Mouse (Mus musculus) ovary, postnatal 36 days (tissue): ENCODE data around the gene Cep290.
"Not testable (repeated sequence)": the region's sequence is repeated elsewhere in the genome, so short reads cannot be mapped to it uniquely, and the experiment has no call there.

Source experiments
- DNase-seq: peaks from one replicate; pipeline ENCODE4 v3.0.0; 2022; ENCODE audit warnings: low spot score, mixed read lengths

Cep290 gene

GRCm38 (mm10) chr10:100487097-100487978 lies at the start of gene Cep290, which contains the start of gene Tmtc3:
Cep290 (plus strand) TSS chr10:100487558.
Tmtc3 (minus strand) TSS chr10:100487350.
- DNase-seq, result peak; percentile 91

- DNase-seq, result no peak
These were observed 38.0 kb upstream of the Cep290 start for GRCm38 (mm10) chr10:100449394-100449793.

GRCm38 (mm10) chr10:100460515-100460914 lies 26.8 kb upstream of the Cep290 start:
- no peak for DNase-seq

GRCm38 (mm10) chr10:100475040-100475439 lies 12.3 kb upstream of the Cep290 start:
- DNase-seq, result no peak

GRCm38 (mm10) chr10:100479538-100479937 lies 7.8 kb upstream of the Cep290 start:
- DNase-seq, result no peak

GRCm38 (mm10) chr10:100486701-100487096 lies 659 bp upstream of the Cep290 start:
- DNase-seq, result no peak

GRCm38 (mm10) chr10:100491916-100492315 lies 4.6 kb downstream of the Cep290 start:
- no peak for DNase-seq

- DNase-seq, result no peak
These were observed 11.0 kb downstream of the Cep290 start for GRCm38 (mm10) chr10:100498309-100498708.

- no peak for DNase-seq
These were observed 20.8 kb downstream of the Cep290 start for GRCm38 (mm10) chr10:100508170-100508569.

GRCm38 (mm10) chr10:100521617-100522016 lies 34.3 kb downstream of the Cep290 start:
- DNase-seq, result no peak

GRCm38 (mm10) chr10:100522330-100522729 lies 35.0 kb downstream of the Cep290 start:
- no peak for DNase-seq

- no peak for DNase-seq
These were observed 37.4 kb downstream of the Cep290 start for GRCm38 (mm10) chr10:100524499-100525390.

- DNase-seq, result no peak
These were observed 69.3 kb downstream of the Cep290 start for GRCm38 (mm10) chr10:100556566-100557175.

- not testable (repeated sequence) for DNase-seq
These were observed 73.0 kb downstream of the Cep290 start for GRCm38 (mm10) chr10:100560194-100560883.

GRCm38 (mm10) chr10:100564112-100564511 lies 76.8 kb downstream of the Cep290 start:
- DNase-seq, result no peak

- DNase-seq, result no peak
These were observed 84.3 kb downstream of the Cep290 start for GRCm38 (mm10) chr10:100571707-100572106.

GRCm38 (mm10) chr10:100574505-100575149 lies 87.3 kb downstream of the Cep290 start:
- DNase-seq, result no peak

GRCm38 (mm10) chr10:100575294-100575693 lies 87.9 kb downstream of the Cep290 start:
- no peak for DNase-seq

- no peak for DNase-seq
These were observed 96.8 kb downstream of the Cep290 start for GRCm38 (mm10) chr10:100584178-100584577.

- no peak for DNase-seq
These were observed 101.2 kb downstream of the Cep290 start for GRCm38 (mm10) chr10:100588524-100588923.

GRCm38 (mm10) chr10:100588932-100589388 lies 101.6 kb downstream of the Cep290 start:
- peak; percentile 84 for DNase-seq
